Mouse (Mus musculus) NIH3T3 (cell line): ENCODE data around the gene Hdac2.
A peak's percentile ranks its signal among the peaks of the same experiment; 100 is the strongest.

Source experiments
- DNase-seq: peaks from one replicate; pipeline ENCODE4 v3.0.0-alpha.2; 2012; ENCODE audit warnings: low read depth

Gene Hdac2

DNA sequence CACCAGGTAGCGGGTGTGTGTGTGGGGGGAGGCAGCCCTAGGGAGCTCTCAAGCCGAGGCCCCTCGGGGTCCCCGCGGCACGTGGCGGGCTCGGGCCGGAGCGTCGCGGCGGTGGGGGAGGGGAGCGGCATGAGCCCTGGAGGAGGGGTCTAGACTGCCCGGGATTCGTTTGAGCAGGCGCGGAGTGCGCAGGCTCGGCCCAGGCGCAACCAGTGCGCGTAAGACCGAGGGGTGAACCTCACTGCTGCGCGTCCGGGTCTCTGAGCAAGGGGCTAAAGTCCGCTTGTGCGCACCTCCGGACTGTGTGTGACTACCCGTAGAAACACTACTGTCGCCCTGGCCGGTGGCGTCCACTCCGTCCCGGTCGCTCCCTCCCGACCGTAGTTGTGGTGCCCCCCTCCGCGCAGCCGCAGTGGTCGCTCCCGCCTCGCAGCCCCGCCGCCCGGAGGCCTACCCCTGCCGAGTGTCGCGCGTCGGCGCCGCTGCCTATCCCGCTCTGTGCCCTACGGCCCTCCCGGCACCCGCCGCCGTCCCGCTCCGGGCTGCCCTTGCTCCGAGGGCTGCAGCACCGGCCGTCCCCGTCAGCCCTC, at the start of gene Hdac2:
TSS of gene Hdac2 (plus strand) at position 459 of the 590 bp plus-strand sequence.
- DNase-seq, result peak; percentile 95

DNA sequence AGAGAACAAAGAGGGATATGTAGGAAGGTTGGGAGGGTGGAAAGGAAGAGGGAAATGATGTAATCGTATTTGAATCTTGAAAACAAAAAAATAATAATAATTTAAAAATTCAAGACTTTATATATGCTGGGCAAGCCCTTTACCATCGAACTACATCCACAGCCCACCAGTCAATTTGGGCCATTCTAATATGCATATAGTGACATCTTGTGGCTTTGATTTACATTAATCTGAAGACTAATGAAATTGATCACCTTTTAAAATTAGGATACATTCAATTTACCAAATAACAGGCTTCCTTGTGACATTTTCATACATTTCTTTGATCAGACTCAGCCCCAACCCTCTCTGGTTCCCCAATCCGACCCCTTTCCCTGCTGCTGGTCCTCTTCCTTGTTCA, 46.1 kb upstream of the Hdac2 start:
- no peak for DNase-seq

DNA sequence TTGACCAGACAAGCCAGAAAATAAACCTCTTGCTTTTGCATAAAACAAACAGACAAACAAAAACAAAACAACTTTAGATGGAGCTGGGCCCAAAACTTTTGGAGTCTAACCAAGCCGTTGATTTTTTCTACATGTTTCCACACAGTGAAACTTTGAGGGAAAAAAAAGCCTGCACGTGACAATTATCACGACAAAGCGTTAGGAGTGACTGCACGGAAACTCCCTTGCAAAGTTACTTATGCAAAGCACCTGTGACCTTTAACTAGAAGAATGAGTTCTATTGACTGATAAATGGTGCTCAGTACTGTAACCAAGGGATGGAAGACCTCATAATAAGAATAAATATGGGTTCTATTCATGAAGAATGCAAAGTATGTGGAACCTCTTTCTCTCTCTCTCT, 38.5 kb upstream of the Hdac2 start:
- DNase-seq, result no peak

- DNase-seq, result no peak
Observed at GRCm38 (mm10) chr10:36936271-36936670, 38.1 kb upstream of the Hdac2 start.

DNA sequence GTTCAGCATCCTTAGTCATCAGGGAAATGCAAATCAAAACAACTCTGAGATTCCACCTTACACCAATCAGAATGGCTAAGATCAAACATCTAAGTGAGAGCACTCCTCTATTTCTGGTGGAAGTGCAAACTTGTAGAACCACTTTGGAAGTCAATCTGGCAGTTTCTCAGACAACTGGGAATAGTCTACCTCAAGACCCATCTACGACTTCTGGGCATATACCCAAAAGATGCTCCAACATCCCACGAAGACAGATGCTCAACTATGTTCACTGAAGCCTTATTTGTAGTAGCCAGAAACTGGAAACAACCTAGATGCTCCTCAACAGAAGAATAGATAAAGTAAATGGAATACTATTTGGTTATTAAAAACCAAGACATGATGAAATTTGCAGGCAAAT, 22.6 kb upstream of the Hdac2 start:
- DNase-seq, result no peak

- no peak for DNase-seq
Observed at GRCm38 (mm10) chr10:36952622-36953021, 21.7 kb upstream of the Hdac2 start.

DNA sequence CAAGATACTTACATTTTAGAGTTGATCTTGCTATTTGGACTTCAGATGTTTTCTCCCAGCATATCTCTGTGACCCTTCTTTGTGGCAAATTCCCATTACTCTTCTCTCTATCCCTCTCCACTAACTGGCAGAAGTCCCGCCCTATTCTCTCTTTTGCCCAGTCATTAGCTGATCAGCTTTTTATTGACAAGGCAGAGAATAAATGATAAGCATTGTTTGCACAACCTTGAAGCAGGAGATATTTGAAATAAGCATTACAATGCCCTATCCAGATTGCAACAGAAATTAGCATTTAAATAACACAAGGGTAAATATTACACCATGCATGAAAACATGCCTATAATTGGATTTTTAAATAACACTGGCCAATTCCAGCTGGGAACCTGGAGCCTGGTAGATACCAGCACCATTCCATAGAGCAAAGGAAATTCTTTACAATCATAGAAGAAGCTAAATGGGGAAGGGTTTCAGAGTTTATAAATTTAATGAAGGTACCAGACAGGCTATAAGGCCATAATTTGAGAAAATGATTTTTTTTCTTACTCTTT, 14.7 kb upstream of the Hdac2 start:
- DNase-seq, result no peak

GRCm38 (mm10) chr10:36964406-36964805, 9.9 kb upstream of the Hdac2 start:
- peak; percentile 25 for DNase-seq

DNA sequence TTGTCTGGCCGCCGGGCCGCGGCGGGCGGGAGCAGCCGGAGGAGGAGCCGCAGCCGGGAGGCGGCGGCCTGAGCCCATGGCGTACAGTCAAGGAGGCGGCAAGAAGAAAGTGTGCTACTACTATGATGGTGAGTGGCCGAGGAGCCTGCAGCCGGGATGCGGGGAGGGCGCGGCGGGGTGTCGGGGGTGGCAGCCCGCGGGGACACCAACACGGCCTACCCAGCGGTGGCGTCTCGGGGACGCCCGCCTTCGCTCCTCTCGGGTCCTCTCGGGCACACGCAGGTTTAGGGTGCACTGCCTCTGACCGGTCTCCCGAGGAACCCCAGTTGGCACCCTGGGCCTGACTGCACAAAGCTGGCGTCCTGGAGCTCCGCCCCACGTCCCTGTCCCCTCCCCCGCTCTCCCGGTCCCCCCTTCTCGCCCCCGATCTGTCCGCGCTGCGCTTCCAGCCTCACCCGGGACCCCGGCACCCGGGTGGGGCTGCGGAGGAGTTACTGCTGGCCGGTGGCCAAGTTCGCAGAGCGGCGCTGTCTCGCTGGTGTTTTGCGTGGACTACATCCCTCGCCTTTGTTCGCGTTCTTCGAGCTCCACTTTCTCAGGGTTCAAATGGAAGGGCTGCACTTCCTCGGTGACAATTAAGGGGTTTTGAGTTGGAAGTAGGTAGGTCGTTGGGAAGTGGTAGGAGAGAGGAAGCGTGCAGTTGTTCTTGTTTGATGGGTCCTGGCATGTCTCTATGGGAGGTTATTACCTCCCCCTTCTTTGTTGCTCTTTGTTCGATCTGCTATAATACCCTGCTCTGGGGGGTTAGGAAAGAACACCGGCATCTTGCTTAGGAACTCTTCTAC, 554 bp downstream of the Hdac2 start:
- DNase-seq, result peak; percentile 85

- DNase-seq, result no peak
Observed at GRCm38 (mm10) chr10:36981866-36982265, 7.5 kb downstream of the Hdac2 start.

DNA sequence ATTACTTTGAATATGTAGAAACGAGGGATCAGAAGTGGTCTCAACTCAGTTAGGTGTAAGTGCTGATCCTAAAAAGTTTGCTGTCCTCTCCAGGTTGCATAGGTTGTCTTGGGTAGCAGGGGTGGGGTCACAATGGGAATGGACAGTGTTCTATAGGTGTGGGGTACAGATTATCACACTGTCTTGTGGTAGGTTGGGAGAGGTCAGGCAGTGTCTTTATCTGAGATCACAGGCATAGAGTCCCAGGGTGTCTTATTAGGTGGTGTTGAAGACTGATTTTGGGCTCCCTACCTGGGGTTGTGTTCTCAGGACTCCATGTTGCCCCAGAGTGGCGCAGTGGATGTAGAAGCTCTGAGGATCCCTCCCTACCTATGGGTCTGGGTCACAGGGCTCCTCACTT, 17.8 kb downstream of the Hdac2 start:
- DNase-seq, result no peak

DNA sequence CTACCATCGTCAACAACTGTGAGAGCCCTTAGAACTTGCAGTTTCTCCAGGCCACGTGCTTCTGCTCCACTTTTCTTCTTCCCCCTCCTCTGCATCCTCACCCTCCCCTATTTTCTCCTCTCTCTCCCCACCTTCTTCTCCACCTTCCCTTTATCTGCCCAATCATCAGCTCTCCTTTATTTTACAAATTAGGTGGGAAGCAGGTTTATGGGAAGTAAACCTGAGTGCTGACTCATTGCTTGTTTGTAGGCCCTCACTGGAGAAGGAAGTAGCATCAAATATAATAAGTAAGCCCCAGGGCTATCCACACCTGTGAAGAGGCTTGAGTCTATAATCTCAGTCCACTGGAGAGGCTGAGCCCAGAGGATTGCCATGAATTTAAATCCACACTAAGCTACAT, 26.5 kb downstream of the Hdac2 start:
- DNase-seq, result no peak

DNA sequence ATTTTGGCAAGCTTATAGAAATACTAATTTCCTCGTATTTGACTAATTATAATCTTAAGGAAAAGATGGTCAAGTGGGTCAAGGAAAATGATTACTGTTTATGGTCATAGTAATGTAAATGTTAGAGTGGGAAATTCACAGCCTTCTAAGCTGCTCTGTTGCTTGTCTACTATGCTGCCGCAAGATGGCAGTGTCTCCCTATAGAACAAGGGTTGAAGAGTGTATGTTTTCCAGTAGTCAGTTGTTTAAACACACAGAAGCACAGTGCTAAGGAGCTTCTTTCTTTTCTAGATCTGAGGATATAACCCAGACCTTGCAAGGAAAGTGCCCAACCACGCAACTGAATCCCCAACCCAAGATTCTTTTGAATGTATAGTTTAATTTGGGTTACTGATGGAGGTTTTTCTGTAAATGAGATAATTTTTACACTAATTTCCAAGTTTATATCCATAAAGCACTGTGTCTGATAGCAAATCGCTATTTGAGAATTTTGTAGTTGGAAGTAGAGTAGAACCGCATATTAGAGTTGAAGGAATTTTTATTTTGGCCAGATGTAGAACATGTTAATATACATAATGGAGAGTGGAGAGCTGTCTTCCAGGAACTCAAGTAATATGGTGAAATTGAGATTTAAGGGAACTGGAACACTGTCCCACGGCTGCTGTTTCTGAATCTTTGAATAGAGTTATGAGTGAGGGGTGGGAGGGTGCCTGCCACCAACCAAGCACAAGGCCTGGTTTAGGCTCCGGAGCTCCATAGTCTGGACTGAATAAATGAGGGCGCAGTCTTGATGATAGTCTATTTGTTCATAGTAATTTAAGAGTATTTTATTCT, 40.1 kb downstream of the Hdac2 start:
- peak; percentile 93 for DNase-seq

- DNase-seq, result no peak
Observed at GRCm38 (mm10) chr10:37015729-37016128, 41.4 kb downstream of the Hdac2 start.

DNA sequence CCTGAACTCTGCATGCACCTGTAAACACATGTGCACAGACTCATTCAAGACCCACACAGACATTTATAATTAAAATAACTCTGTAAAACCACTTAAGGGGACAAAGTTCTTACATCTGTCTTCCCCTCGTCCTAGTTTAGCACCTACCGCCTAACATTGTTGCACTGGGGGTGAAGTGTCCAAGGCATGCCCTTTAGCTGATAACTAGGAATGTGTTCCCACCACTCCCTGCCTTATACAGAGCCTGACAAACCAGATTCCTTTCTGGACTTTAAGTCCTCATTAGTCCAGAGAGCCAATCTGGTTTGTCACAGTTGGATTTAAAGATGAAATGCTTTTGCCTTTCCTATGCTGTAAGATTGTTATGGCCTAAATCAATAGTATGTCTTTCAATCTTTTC, 41.9 kb downstream of the Hdac2 start:
- DNase-seq, result no peak

GRCm38 (mm10) chr10:37024301-37024700, 50.0 kb downstream of the Hdac2 start:
- no peak for DNase-seq

GRCm38 (mm10) chr10:37028651-37029050, 54.3 kb downstream of the Hdac2 start:
- DNase-seq, result no peak

DNA sequence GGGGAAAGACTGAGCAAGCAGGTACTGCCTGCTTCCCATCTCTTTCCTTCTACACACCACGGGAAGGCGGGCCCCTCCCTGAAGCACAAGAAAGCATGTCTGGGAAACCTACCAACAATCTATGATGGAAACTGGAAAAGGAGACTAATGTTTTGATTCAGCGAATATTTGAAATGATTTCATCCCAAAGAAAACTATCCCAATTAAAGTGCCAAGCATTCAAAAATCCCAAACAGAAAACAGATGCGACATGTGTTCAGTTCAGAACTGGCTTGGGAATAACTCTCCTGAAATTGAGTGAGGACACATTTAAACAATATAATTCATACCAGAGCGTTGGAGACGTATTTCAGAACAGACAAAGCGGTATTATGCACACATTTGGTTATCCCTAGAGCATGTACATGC, 60.8 kb downstream of the Hdac2 start:
- peak; percentile 81 for DNase-seq

DNA sequence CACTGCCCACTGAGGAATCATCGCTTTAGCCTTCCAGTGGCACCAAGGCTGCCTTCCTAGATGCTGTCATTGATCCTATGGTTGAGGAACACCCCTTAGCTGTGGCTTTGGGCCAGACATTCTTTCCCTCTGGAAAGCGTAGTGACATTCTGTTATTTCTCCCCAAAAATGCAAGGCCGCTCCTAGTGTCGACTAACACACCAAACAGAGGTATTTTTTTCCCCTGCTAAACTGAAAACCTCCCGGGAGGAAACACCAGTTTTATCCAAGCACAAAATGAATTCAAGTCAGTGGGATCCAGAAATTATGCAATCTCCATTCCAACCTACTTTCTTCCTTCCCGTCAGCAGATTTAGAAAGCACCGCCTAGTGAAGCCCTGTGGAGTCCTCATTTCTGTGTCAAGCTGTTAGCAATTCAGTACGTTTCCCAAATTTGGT, 73.3 kb downstream of the Hdac2 start:
- DNase-seq, result peak; percentile 73
